Mouse (Mus musculus) limb, embryonic 14.5 days (tissue): ENCODE data around the gene Ccdc33. TPM values are rescaled to one million over a fixed set of nuclear protein-coding genes. Genes with fewer than 3 reads are reported as not detected.

ENCODE experiments used
- ATAC-seq: fragments of 200-750 bp; cut with Nextera tagmentation; 2 replicates; pipeline ENCODE4 v1.8.0; 2017; ENCODE audit warnings: low read depth, moderate number of reproducible peaks, moderate TSS enrichment; ENCODE audit not compliant: low FRiP score
- DNase-seq: peaks from one replicate; pipeline ENCODE4 v3.0.0-alpha.2; 2015; ENCODE audit warnings: low spot score
- H3K27ac ChIP-seq: fragments of 300-500 bp; sonication (generic); replicated peaks from 2 replicates; pipeline ENCODE4 v1.5.1; 2014; ENCODE audit warnings: low read depth, mild to moderate bottlenecking, low read length, moderate library complexity, mixed read lengths
- H3K27me3 ChIP-seq: fragments of 300-500 bp; sonication (generic); 2 replicates; pipeline ENCODE4 v1.6.1; 2014; ENCODE audit warnings: low read length, mixed read lengths; ENCODE audit not compliant: control insufficient read depth, insufficient read depth
- H3K36me3 ChIP-seq: fragments of 300-500 bp; sonication (generic); 2 replicates; pipeline ENCODE4 v1.6.1; 2014; ENCODE audit warnings: mild to moderate bottlenecking, low read length, moderate library complexity, mixed read lengths; ENCODE audit not compliant: control insufficient read depth, insufficient read depth
- H3K4me1 ChIP-seq: fragments of 300-500 bp; sonication (generic); 2 replicates; pipeline ENCODE4 v1.6.1; 2014; ENCODE audit warnings: antibody characterized with exemption, low read length, mixed read lengths; ENCODE audit not compliant: control insufficient read depth, insufficient read depth
- H3K4me2 ChIP-seq: fragments of 300-500 bp; sonication (generic); replicated peaks from 2 replicates; pipeline ENCODE4 v1.6.1; 2014; ENCODE audit warnings: low read depth, mild to moderate bottlenecking, low read length, moderate library complexity; ENCODE audit not compliant: severe bottlenecking
- H3K4me3 ChIP-seq: fragments of 300-500 bp; sonication (generic); replicated peaks from 2 replicates; pipeline ENCODE4 v1.5.1; 2014; ENCODE audit warnings: low read length
- H3K9ac ChIP-seq: fragments of 300-500 bp; sonication (generic); 2 replicates; pipeline ENCODE4 v1.6.1; 2014; ENCODE audit warnings: mild to moderate bottlenecking, low read depth, low read length, moderate library complexity; ENCODE audit not compliant: severe bottlenecking
- H3K9me3 ChIP-seq: fragments of 300-500 bp; sonication (generic); 2 replicates; pipeline ENCODE4 v1.6.1; 2016; ENCODE audit warnings: low read length; ENCODE audit not compliant: control insufficient read depth
- POLR2A ChIP-seq: fragments of 200-500 bp; IDR thresholded peaks from 2 replicates; pipeline ENCODE4 v1.8.0; 2012; ENCODE audit warnings: inconsistent platforms, mild to moderate bottlenecking, moderate library complexity, borderline replicate concordance; ENCODE audit not compliant: insufficient read depth, insufficient read length; ENCODE audit errors: extremely low read depth
- WGBS: fragments of 180-500 bp; shearing (Covaris S2); extraction: QIAGEN DNeasy Blood & Tissue Kit; methylation state at CpG from one replicate; pipeline ENCODE4 v1.1.7; 2014; 5-methylcytosine and 5-hydroxymethylcytosine counted together
- polyA plus RNA-seq, 2 experiments: library from polyadenylated mRNA; depleted of rRNA in 1 of 2; stranded (reverse) in 1 of 2; unstranded in 1 of 2; fragments of >200 nt; fragmentation: Nextera tagmentation in 1 of 2; extraction: Ambion mirVana in 1 of 2; gene quantifications; 2 replicates each; pipeline versions ENCODE4 v1.2.1 to v1.2.3; 2012 to 2014

Ccdc33 gene
- polyA plus RNA-seq, 2 experiments: 0.11 TPM; not detected in 1

- ATAC-seq (no peak), DNase-seq (no peak)
- H3K4me1 ChIP-seq: no peaks in the 10 kb centered on the region
- H3K9ac ChIP-seq: no peak overlapping the region
- H3K4me3 ChIP-seq: no peak overlapping the region
- no peak for TF ChIP-seq POLR2A
- H3K9me3 ChIP-seq: no peaks in the 10 kb centered on the region
- H3K27ac ChIP-seq: no peak overlapping the region
- WGBS: 89% methylated on average over 9 of the region's 9 CpGs
- no peaks in the 10 kb centered on the region for H3K36me3 ChIP-seq
- no peaks in the 10 kb centered on the region for H3K27me3 ChIP-seq
- H3K4me2 ChIP-seq: no peak overlapping the region
Measured at GRCm38 (mm10) chr9:58025995-58026394, 92.6 kb downstream of the Ccdc33 start.

- no peak overlapping the region for H3K27ac ChIP-seq
- H3K9ac ChIP-seq: no peak overlapping the region
- H3K4me1 ChIP-seq: no peaks in the 10 kb centered on the region
- no peaks in the 10 kb centered on the region for H3K27me3 ChIP-seq
- no peaks in the 10 kb centered on the region for H3K9me3 ChIP-seq
- ATAC-seq (no peak), DNase-seq (no peak)
- no peak overlapping the region for H3K4me2 ChIP-seq
- H3K36me3 ChIP-seq: no peaks in the 10 kb centered on the region
- no peak for TF ChIP-seq POLR2A
- H3K4me3 ChIP-seq: no peak overlapping the region
- WGBS: 85% methylated on average over 5 of the region's 5 CpGs
Measured at GRCm38 (mm10) chr9:58018385-58018784, 100.2 kb downstream of the Ccdc33 start.

- DNase-seq: no peak
- TF ChIP-seq POLR2A: no peak
- no peak for ATAC-seq
- H3K9ac ChIP-seq: no peak overlapping the region
- no peak overlapping the region for H3K4me3 ChIP-seq
- no peaks in the 10 kb centered on the region for H3K9me3 ChIP-seq
- no peak overlapping the region for H3K4me2 ChIP-seq
- no peaks in the 10 kb centered on the region for H3K4me1 ChIP-seq
- no peaks in the 10 kb centered on the region for H3K27me3 ChIP-seq
- WGBS: 71% methylated on average over 3 of the region's 3 CpGs
- no peaks in the 10 kb centered on the region for H3K36me3 ChIP-seq
- H3K27ac ChIP-seq: no peak overlapping the region
Measured at GRCm38 (mm10) chr9:58016962-58017361, 101.7 kb downstream of the Ccdc33 start.

GRCm38 (mm10) chr9:58015856-58016255 lies 102.8 kb downstream of the Ccdc33 start:
- ATAC-seq: no peak
- Histone ChIP-seq H3K9me3 (no peaks in the 10 kb centered on the region), H3K27me3 (no peaks in the 10 kb centered on the region), H3K27ac (no peak overlapping the region), H3K9ac (no peak overlapping the region), H3K36me3 (no peaks in the 10 kb centered on the region), H3K4me1 (peaks cover 5% of the 10 kb centered on the region; the same call in 1 of the 2 replicates), H3K4me2 (no peak overlapping the region), H3K4me3 (no peak overlapping the region)
- no peak for DNase-seq
- 87% methylated on average over 6 of the region's 6 CpGs for WGBS
- no peak for TF ChIP-seq POLR2A

- WGBS: 55% methylated on average over 8 of the region's 8 CpGs
Measured at GRCm38 (mm10) chr9:58014393-58015160, 104.0 kb downstream of the Ccdc33 start.

More at GRCm38 (mm10) chr9:58014393-58015160, 104.0 kb downstream of the Ccdc33 start:
- ATAC-seq (no peak), DNase-seq (no peak)
- no peak overlapping the region for H3K9ac ChIP-seq
- H3K4me3 ChIP-seq: no peak overlapping the region
- no peak overlapping the region for H3K4me2 ChIP-seq
- no peaks in the 10 kb centered on the region for H3K36me3 ChIP-seq
- no peak overlapping the region for H3K27ac ChIP-seq
- H3K9me3 ChIP-seq: no peaks in the 10 kb centered on the region
- H3K4me1 ChIP-seq: peaks cover 5% of the 10 kb centered on the region; the same call in 1 of the 2 replicates
- no peak for TF ChIP-seq POLR2A
- H3K27me3 ChIP-seq: no peaks in the 10 kb centered on the region
